Mouse (Mus musculus) spleen, adult 18-20 months (tissue): ENCODE measurements around the gene Tcerg1l.
A peak's percentile ranks its signal among the peaks of the same experiment; 100 is the strongest.

Experiments used
- DNase-seq, 2 experiments: peaks; one replicate each; pipeline ENCODE4 v3.0.0; 2022; ENCODE audit warnings: mixed read lengths in 2 of 2

Gene Tcerg1l

DNA sequence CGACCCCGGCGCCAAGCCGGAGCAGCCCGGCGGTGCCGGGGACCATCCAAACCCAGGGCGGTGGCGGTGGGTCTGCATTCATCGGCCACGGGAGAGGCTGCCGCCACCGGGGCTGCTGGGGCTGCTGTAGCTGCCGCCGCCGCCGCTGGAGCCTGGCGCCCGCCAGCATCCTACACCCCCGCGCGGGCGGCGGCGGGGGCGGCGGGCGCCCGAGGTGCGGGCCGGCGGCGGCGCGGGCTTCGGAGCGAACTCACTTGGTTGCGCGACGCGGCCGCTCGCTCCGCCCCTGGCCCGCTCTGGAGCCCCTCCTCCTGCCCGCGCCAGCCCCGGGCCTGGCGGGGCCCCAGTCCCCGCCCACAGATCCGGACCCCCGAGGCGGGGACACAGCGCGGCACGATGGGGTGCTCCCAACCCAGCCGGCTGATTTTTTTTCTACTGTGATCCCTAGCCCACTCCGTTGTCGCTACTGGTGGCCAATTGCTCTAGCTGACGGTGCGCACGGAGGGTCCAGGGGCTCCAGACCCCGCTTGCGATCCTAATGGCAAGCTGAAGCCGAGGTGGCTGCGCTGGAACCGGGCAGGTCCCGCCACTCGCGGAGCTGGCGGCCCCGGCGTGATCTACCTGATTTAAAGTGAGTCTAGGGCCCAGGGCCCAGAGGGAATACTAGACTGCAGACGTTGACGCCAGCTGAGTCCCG, at the start of gene Tcerg1l:
TSS of gene Tcerg1l (minus strand) at position 246 of the 697 bp plus-strand sequence.
- no peak for DNase-seq

DNA sequence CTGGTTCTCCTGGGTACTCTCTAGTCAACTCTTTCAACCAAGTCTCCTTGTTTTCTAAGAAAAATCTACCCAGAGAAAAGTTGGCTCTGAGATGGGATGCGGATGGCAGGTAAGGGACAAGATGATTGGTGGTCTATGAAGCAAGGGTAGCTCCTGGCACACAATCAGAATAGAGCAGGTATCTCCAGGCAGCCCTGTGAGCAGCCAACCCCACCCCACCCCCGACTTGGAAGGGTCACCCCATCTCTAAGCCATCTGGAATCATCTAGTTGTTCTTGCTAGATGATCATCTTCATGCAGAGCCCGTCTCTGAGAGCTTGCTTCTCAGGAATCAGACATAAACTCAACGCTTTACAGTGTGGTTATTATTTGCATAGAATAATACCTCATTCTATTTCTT, 44.6 kb upstream of the Tcerg1l start:
- DNase-seq: no peak

DNA sequence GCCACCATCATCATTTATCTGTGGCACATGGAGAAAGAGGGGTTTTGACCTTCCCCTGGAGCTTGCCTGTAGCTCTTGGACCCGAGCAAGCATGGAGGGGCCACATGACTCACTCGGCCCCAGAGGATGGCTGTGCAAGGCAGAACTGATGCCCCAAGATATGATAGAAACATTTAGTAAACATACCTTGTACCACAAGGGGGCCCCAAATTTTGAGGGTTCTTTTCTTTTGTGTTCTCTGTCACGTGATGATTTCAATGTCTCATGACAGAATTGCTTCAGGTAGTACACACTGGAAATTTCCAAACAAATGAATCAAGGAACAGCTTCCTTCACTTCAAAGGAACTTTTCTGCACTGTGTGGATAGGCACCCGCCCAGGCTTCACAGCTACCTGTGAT, 35.0 kb upstream of the Tcerg1l start:
- DNase-seq: no peak

DNA sequence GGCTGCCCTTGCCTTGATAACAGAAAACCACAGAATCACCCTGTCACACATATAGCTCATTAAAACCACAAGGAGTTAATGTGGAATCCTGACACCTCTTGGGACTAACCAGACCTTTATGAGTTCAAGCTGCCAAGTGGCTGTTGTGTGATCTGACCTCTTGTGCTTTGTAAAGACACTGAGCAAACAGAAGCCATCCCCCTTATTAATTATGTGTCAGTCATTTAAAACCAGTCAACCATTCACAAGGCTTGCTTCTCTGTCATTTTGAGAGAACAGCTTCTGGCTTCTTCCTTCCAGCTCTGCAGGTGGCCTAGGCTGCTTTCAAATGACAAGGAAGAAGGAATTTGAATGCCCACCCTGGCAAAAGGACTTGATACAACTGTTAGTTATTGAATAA, 33.9 kb upstream of the Tcerg1l start:
- no peak for DNase-seq

- DNase-seq: no peak
Observed at GRCm38 (mm10) chr7:138429916-138430315, 32.4 kb upstream of the Tcerg1l start.

DNA sequence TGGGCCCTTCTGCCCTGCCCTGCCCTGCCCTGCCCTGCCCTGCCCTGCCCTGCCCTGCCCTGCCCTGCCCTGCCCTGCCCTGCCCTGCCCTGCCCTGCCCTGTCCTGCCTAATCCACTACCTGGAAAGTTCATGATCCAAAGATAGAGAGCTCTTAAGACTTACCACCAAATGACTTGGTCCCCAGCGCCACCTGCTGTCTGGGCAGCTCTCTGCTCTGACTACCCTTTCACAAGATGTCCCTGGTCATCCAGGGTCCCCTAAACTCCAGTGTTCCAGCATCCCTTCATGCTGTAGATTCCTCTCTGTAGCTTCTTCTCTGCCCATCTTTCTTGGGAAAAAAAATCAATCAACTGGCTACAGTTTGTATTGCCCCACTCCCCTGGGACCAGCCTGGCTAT, 31.3 kb upstream of the Tcerg1l start:
- peak in 1 of 2 experiments; percentile 14 for DNase-seq

DNA sequence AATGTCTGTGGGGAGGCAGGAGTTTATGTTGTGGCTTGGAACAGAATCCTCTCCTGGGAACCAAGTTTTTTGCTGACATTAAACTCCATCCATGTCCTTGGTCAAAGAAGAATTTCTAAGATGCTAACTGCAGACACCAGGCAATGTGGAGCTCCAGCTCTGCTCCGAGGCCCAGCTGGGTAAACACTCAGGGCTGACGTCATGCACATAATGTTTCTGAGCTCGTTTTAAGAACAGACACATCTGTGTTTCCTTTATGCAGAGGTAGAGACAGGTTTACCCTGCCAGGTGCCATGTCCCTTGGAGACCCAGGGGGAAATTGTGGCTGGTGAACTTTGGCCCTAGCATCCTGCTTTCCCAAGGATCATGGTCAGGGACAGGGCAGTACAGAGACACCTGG, 29.9 kb upstream of the Tcerg1l start:
- no peak for DNase-seq

GRCm38 (mm10) chr7:138413496-138413895, 16.0 kb upstream of the Tcerg1l start:
- DNase-seq: no peak

GRCm38 (mm10) chr7:138401641-138402040, 4.1 kb upstream of the Tcerg1l start:
- DNase-seq: no peak

DNA sequence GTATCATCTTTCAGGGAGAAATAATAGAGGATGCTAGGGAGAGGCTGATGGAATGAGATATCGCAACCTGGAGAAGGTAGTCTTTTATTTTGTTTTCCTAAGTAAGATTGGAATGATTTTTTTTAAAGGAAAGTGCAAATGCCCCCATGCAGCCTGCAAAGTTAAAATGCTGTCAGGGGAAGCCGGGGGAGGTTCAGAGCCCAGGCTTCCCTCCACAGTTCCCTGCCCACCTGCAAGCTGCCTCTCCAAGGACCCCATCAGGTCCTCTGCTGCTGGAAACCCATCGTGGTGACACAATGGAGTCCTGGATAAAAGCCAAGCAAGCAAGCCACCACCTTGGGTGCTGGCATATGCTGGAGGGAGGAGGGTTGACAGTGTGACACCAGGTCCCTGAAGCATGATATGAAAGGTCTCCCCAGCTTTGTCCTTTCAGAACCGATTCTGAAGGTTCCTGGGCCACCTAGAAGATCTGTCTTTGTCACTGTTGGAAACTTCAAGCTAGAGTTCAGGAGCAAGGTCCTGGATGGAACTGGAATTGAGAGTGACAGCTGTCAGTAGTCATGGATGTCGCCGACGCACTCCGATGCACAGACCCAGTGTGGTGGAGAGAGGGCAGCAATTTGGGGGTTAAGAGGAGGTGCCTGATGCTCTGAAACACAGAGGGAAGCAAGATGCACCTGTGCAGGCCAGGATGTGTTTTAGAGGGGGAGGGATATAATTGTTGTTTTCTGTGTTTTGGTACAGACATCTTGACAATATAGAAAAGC, 3.2 kb upstream of the Tcerg1l start:
- DNase-seq: no peak

DNA sequence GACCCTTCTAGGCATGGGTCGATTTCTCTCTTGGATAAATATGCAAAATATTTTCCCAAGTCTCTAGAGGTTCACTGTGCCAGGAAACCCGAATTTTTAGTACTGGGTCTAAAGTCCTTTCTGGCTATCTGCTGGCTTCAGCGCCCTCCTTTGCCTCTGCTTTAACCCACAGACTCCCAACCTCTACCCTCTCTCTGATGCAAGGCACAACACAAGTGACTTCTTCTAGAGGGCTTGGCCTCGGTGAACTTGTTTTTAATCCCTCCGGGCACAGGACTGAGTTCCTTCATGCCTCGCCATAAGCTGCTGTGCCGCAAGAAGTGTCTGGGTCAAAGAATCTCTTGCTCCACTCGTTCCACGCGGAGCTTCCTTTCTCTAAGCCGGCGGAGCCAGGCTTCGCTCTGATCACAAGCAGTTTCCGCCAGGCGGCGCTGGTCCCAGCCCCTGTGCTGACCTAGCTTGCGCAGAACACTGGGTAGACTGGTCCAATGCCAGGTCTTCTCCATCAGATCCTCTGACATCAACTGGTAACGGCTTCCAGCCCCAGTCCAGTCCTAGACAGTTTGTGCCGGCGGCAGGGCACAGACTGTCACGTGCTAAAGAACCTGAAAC, 758 bp upstream of the Tcerg1l start:
- peak in 1 of 2 experiments; percentile 3 for DNase-seq

DNA sequence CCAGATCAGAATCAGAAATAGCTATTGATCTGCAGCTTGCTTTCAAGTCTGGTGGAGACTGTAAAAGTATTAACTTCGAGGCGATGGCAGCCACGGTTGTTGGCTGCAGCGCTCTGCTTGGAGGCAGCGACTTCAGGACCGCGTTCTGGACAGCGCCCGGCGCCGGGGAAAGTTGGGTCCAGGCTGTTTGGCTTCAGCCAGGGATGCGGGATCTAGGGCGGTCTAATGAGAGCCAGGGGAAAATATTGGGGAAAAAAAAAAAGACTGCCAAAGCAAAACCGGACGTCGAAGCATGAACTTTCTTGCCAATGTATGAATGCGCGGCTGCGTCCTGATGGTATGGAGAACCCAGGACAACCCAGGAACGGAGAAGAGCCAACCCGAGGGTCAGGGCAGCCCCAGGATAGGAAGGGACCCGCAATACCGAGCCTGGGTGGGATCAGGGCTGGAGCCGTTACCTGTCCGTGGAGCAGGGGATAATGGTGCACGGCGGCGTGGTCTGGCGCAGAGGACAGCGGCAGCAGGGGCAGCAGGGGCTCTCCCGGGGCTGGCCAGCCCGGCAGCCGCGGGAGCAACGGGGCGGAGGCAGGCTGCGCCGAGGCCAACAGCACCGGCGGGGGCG, 556 bp downstream of the Tcerg1l start:
- DNase-seq: no peak

GRCm38 (mm10) chr7:138396109-138396862, 1.2 kb downstream of the Tcerg1l start:
- no peak for DNase-seq

- DNase-seq: no peak
Observed at GRCm38 (mm10) chr7:138389941-138390340, 7.6 kb downstream of the Tcerg1l start.

DNA sequence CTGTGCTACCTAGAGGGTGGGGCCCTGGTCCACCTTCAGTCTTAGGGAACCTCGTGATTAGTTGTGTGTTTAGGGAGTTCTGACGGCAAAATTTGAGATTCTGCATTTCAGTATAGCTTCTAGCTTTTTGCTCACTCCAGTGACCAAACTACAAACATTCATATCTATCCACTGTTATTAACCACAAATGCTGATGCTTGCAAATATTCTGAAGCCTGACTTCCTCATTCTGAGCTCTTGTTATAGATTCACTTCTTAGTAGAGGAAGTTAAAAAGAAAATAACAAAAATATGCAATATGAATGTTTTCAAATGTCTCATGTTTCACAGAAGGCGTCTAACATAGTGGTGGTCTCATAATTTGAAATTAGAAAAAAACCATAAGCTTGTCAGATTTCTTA, 8.5 kb downstream of the Tcerg1l start:
- DNase-seq: no peak

- no peak for DNase-seq
Observed at GRCm38 (mm10) chr7:138379221-138379620, 18.3 kb downstream of the Tcerg1l start.

DNA sequence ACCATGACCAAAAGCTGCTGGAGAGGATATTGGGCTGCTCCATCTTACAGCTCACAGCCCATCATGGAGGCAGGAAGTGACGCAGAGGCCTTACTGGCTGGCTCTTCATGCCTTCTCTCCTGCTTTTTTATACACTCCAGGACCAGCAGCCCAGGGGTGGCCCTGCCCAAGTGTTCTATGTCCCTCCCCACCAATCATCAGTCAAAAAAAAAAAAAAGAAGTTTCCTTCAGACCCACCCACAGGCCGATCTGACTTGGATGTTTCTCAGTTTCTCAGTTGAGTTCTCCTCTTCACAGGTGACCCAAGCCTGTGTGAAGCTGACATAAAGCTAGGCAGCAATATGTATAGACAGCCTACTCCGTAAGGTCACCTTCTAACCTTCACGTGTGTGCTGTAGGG, 19.0 kb downstream of the Tcerg1l start:
- no peak for DNase-seq

GRCm38 (mm10) chr7:138375573-138375972, 22.0 kb downstream of the Tcerg1l start:
- no peak for DNase-seq

DNA sequence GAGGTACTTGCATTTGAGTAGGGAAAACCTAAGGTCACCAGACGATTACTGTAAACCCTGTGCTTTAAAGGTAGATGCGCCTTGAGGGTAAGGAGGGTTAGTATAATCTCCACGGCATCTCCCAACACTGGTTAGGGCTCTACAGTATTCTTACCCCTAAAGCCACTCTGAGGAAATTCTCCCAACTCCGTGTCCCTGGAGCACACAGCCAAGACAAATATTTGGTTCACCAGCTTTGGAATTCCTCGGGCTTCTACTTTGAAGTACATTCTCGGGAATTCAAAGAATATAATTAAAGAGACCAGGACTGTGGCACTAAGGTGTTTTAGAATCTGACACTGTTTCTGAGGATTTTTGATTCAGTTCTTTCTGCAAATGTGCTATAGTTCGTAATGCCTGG, 23.2 kb downstream of the Tcerg1l start:
- no peak for DNase-seq

GRCm38 (mm10) chr7:138373530-138373929, 24.0 kb downstream of the Tcerg1l start:
- DNase-seq: no peak

- DNase-seq: no peak
Observed at GRCm38 (mm10) chr7:138367570-138367969, 30.0 kb downstream of the Tcerg1l start.

DNA sequence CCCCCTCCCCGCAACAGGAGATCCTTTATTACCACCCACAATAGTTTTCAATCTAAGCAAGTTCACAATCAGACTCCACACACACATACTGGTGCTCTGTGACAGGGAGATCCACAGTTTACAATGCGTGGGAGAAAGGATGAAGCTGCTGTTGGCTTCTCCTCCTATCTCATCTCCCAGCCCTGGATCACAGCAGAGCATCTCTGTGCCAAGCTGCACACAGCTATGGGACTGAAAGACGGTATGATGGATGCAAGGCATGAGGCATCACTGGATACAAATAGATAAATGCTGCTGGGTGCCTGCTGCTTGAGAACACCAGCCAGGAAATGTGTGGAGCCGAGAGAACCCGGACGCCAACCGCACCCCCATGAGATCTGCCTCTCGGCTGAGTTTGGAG, 32.0 kb downstream of the Tcerg1l start:
- no peak for DNase-seq

- no peak for DNase-seq
Observed at GRCm38 (mm10) chr7:138357475-138357874, 40.1 kb downstream of the Tcerg1l start.
